Mouse (Mus musculus): ENCODE data around the gene Gm20388. TPM values are rescaled to one million over a fixed set of nuclear protein-coding genes. Genes with fewer than 3 reads are reported as not detected.

Gene Gm20388
- total RNA-seq, 1 experiment from 2014 or later, result 18.4 TPM

- no peak for ATAC-seq (replicated peaks in 1 of 2; ENCODE audit: insufficient read depth in 1 of 2, low FRiP score in 2 of 2, low TSS enrichment in 1 of 2, low read depth in 1 of 2, poor library complexity in 2 of 2, severe bottlenecking in 2 of 2)
Observed at GRCm38 (mm10) chr8:121074108-121074847, 1163.6 kb downstream of the Gm20388 start.

- ATAC-seq (replicated peaks in 1 of 2; ENCODE audit: insufficient read depth in 1 of 2, low FRiP score in 2 of 2, low TSS enrichment in 1 of 2, low read depth in 1 of 2, poor library complexity in 2 of 2, severe bottlenecking in 2 of 2), result no peak
Observed at GRCm38 (mm10) chr8:121074848-121075145, 1164.2 kb downstream of the Gm20388 start.

- no peak for ATAC-seq (replicated peaks in 1 of 2; ENCODE audit: insufficient read depth in 1 of 2, low FRiP score in 2 of 2, low TSS enrichment in 1 of 2, low read depth in 1 of 2, poor library complexity in 2 of 2, severe bottlenecking in 2 of 2)
Observed at GRCm38 (mm10) chr8:121075936-121076335, 1165.3 kb downstream of the Gm20388 start.

GRCm38 (mm10) chr8:121076555-121076954 lies 1165.9 kb downstream of the Gm20388 start:
- no peak for ATAC-seq (replicated peaks in 1 of 2; ENCODE audit: insufficient read depth in 1 of 2, low FRiP score in 2 of 2, low TSS enrichment in 1 of 2, low read depth in 1 of 2, poor library complexity in 2 of 2, severe bottlenecking in 2 of 2)

- no peak for ATAC-seq (replicated peaks in 1 of 2; ENCODE audit: insufficient read depth in 1 of 2, low FRiP score in 2 of 2, low TSS enrichment in 1 of 2, low read depth in 1 of 2, poor library complexity in 2 of 2, severe bottlenecking in 2 of 2)
Observed at GRCm38 (mm10) chr8:121078721-121079120, 1168.1 kb downstream of the Gm20388 start.

- ATAC-seq (replicated peaks in 1 of 2; ENCODE audit: insufficient read depth in 1 of 2, low FRiP score in 2 of 2, low TSS enrichment in 1 of 2, low read depth in 1 of 2, poor library complexity in 2 of 2, severe bottlenecking in 2 of 2), result no peak
Observed at GRCm38 (mm10) chr8:121079201-121079600, 1168.6 kb downstream of the Gm20388 start.

- ATAC-seq (replicated peaks in 1 of 2; ENCODE audit: insufficient read depth in 1 of 2, low FRiP score in 2 of 2, low TSS enrichment in 1 of 2, low read depth in 1 of 2, poor library complexity in 2 of 2, severe bottlenecking in 2 of 2), result no peak
Observed at GRCm38 (mm10) chr8:121079944-121080343, 1169.3 kb downstream of the Gm20388 start.

- ATAC-seq (replicated peaks in 1 of 2; ENCODE audit: insufficient read depth in 1 of 2, low FRiP score in 2 of 2, low TSS enrichment in 1 of 2, low read depth in 1 of 2, poor library complexity in 2 of 2, severe bottlenecking in 2 of 2), result no peak
Observed at GRCm38 (mm10) chr8:121080361-121081090, 1169.9 kb downstream of the Gm20388 start.

GRCm38 (mm10) chr8:121081398-121081797 lies 1170.8 kb downstream of the Gm20388 start:
- no peak for ATAC-seq (replicated peaks in 1 of 2; ENCODE audit: insufficient read depth in 1 of 2, low FRiP score in 2 of 2, low TSS enrichment in 1 of 2, low read depth in 1 of 2, poor library complexity in 2 of 2, severe bottlenecking in 2 of 2)

- no peak for ATAC-seq (replicated peaks in 1 of 2; ENCODE audit: insufficient read depth in 1 of 2, low FRiP score in 2 of 2, low TSS enrichment in 1 of 2, low read depth in 1 of 2, poor library complexity in 2 of 2, severe bottlenecking in 2 of 2)
Observed at GRCm38 (mm10) chr8:121082218-121083092, 1171.8 kb downstream of the Gm20388 start.

- ATAC-seq (replicated peaks in 1 of 2; ENCODE audit: insufficient read depth in 1 of 2, low FRiP score in 2 of 2, low TSS enrichment in 1 of 2, low read depth in 1 of 2, poor library complexity in 2 of 2, severe bottlenecking in 2 of 2), result 0 out of 4 replicates have a peak, but pooled peaks of 1 of the 2 experiments have one; percentile 49
Observed at GRCm38 (mm10) chr8:121083093-121083935, 1172.7 kb downstream of the Gm20388 start.

GRCm38 (mm10) chr8:121083936-121084209 lies 1173.2 kb downstream of the Gm20388 start:
- ATAC-seq (replicated peaks in 1 of 2; ENCODE audit: insufficient read depth in 1 of 2, low FRiP score in 2 of 2, low TSS enrichment in 1 of 2, low read depth in 1 of 2, poor library complexity in 2 of 2, severe bottlenecking in 2 of 2), result no peak

- no peak for ATAC-seq (replicated peaks in 1 of 2; ENCODE audit: insufficient read depth in 1 of 2, low FRiP score in 2 of 2, low TSS enrichment in 1 of 2, low read depth in 1 of 2, poor library complexity in 2 of 2, severe bottlenecking in 2 of 2)
Observed at GRCm38 (mm10) chr8:121084210-121084951, 1173.7 kb downstream of the Gm20388 start, which contains the start of gene Foxf1. TSS of gene Foxf1 (plus strand) at chr8:121084386.

- ATAC-seq (replicated peaks in 1 of 2; ENCODE audit: insufficient read depth in 1 of 2, low FRiP score in 2 of 2, low TSS enrichment in 1 of 2, low read depth in 1 of 2, poor library complexity in 2 of 2, severe bottlenecking in 2 of 2), result no peak
Observed at GRCm38 (mm10) chr8:121085011-121085410, 1174.4 kb downstream of the Gm20388 start.

- no peak for ATAC-seq (replicated peaks in 1 of 2; ENCODE audit: insufficient read depth in 1 of 2, low FRiP score in 2 of 2, low TSS enrichment in 1 of 2, low read depth in 1 of 2, poor library complexity in 2 of 2, severe bottlenecking in 2 of 2)
Observed at GRCm38 (mm10) chr8:121085561-121085960, 1174.9 kb downstream of the Gm20388 start.

- ATAC-seq (replicated peaks in 1 of 2; ENCODE audit: insufficient read depth in 1 of 2, low FRiP score in 2 of 2, low TSS enrichment in 1 of 2, low read depth in 1 of 2, poor library complexity in 2 of 2, severe bottlenecking in 2 of 2), result no peak
Observed at GRCm38 (mm10) chr8:121086004-121086900, 1175.6 kb downstream of the Gm20388 start.
